Mouse (Mus musculus) heart, postnatal 0 days (tissue): ENCODE data around the gene Atp6v1a. TPM values are rescaled to one million over a fixed set of nuclear protein-coding genes. Genes with fewer than 3 reads are reported as not detected.

Experiments
- ATAC-seq: fragments of 200-750 bp; cut with Nextera tagmentation; 2 replicates; pipeline ENCODE4 v1.8.0; 2017; ENCODE audit warnings: low read depth, moderate number of reproducible peaks, moderate library complexity; ENCODE audit not compliant: insufficient read depth
- DNase-seq: peaks from one replicate; pipeline ENCODE4 v3.0.0-alpha.2; 2016; ENCODE audit warnings: low spot score
- H3K27ac ChIP-seq: fragments of 300-500 bp; sonication (generic); 2 replicates; pipeline ENCODE4 v1.5.1; 2014; ENCODE audit warnings: low read depth, mild to moderate bottlenecking
- H3K27me3 ChIP-seq: fragments of 300-500 bp; sonication (generic); 2 replicates; pipeline ENCODE4 v1.6.1; 2014; ENCODE audit warnings: low read length, mixed read lengths; ENCODE audit not compliant: control insufficient read depth, insufficient read depth
- H3K36me3 ChIP-seq: fragments of 300-500 bp; sonication (generic); replicated peaks from 2 replicates; pipeline ENCODE4 v1.6.1; 2014; ENCODE audit warnings: low read length, mixed read lengths; ENCODE audit not compliant: control insufficient read depth, insufficient read depth
- H3K4me1 ChIP-seq: fragments of 300-500 bp; sonication (generic); 2 replicates; pipeline ENCODE4 v1.6.1; 2014; ENCODE audit warnings: antibody characterized with exemption; ENCODE audit not compliant: control insufficient read depth, insufficient read depth
- H3K4me2 ChIP-seq: fragments of 300-500 bp; sonication (generic); 2 replicates; pipeline ENCODE4 v1.6.1; 2014; ENCODE audit warnings: low read depth, mild to moderate bottlenecking, low read length, moderate library complexity
- H3K4me3 ChIP-seq: fragments of 300-500 bp; sonication (generic); 2 replicates; pipeline ENCODE4 v1.5.1; 2014; ENCODE audit warnings: low read depth, low read length
- H3K9ac ChIP-seq: fragments of 300-500 bp; sonication (generic); replicated peaks from 2 replicates; pipeline ENCODE4 v1.6.1; 2014; ENCODE audit warnings: low read depth, low read length, mixed read lengths
- H3K9me3 ChIP-seq: fragments of 300-500 bp; sonication (generic); replicated peaks from 2 replicates; pipeline ENCODE4 v1.6.1; 2016; ENCODE audit warnings: low read length; ENCODE audit not compliant: control insufficient read depth
- CTCF ChIP-seq: IDR thresholded peaks from 2 replicates; pipeline ENCODE4 v1.5.1; 2016; ENCODE audit warnings: antibody characterized with exemption, control low read depth, low read depth
- EP300 ChIP-seq: IDR thresholded peaks from 2 replicates; pipeline ENCODE4 v1.6.1; 2016; ENCODE audit warnings: antibody characterized with exemption, low read depth
- WGBS: fragments of 180-500 bp; shearing (Covaris S2); extraction: QIAGEN DNeasy Blood & Tissue Kit; methylation state at CpG from one replicate; pipeline ENCODE4 v1.1.7; 2014; 5-methylcytosine and 5-hydroxymethylcytosine counted together
- polyA plus RNA-seq: library from polyadenylated mRNA; unstranded; fragments of >200 nt; fragmentation: Nextera tagmentation; extraction: Ambion mirVana; gene quantifications from 2 replicates; pipeline ENCODE4 v1.2.1, GENCODE M21; 2015
- total RNA-seq: library from RNA; depleted of rRNA; stranded (reverse); fragments of >200 nt; gene quantifications from 2 replicates; pipeline ENCODE4 v1.2.3, GENCODE M21; 2014; ENCODE audit warnings: low replicate concordance

The Atp6v1a gene
- total and polyA plus RNA-seq, 2 experiments from 2014 or later, result 22.3 to 39.4 TPM

- Histone ChIP-seq H3K9ac (no peak overlapping the region), H3K4me2 (no peak overlapping the region), H3K9me3 (no peaks in the 10 kb centered on the region), H3K27ac (no peak overlapping the region), H3K4me1 (peaks cover 16% of the 10 kb centered on the region), H3K36me3 (peaks cover 3% of the 10 kb centered on the region; the same call in 1 of the 2 replicates), H3K27me3 (no peaks in the 10 kb centered on the region), H3K4me3 (no peak overlapping the region)
- no peak for ATAC-seq
- no peak for DNase-seq
- TF ChIP-seq EP300, result no peak
- 72% methylated on average over 1 of the region's 1 CpGs for WGBS
Measured at GRCm38 (mm10) chr16:44178555-44178954, 39.0 kb upstream of the Atp6v1a start.

GRCm38 (mm10) chr16:44176511-44176910 is 37.0 kb upstream of the Atp6v1a start:
- TF ChIP-seq CTCF, result no peak
- H3K9ac ChIP-seq, result no peak overlapping the region
- ATAC-seq (no peak), DNase-seq (no peak)
- peaks cover 16% of the 10 kb centered on the region for H3K4me1 ChIP-seq
- H3K4me2 ChIP-seq, result no peak overlapping the region
- no peak overlapping the region for H3K27ac ChIP-seq
- H3K36me3 ChIP-seq, result peaks cover 3% of the 10 kb centered on the region; the same call in 1 of the 2 replicates
- H3K9me3 ChIP-seq, result no peaks in the 10 kb centered on the region
- no peaks in the 10 kb centered on the region for H3K27me3 ChIP-seq
- H3K4me3 ChIP-seq, result no peak overlapping the region
- 95% methylated on average over 2 of the region's 2 CpGs for WGBS

GRCm38 (mm10) chr16:44175001-44175400 is 35.5 kb upstream of the Atp6v1a start:
- TF ChIP-seq EP300, result no peak
- TF ChIP-seq CTCF, result no peak
- no peak overlapping the region for H3K4me2 ChIP-seq
- no peak for ATAC-seq

GRCm38 (mm10) chr16:44173966-44174530 is 34.5 kb upstream of the Atp6v1a start:
- 8% methylated on average over 7 of the region's 7 CpGs for WGBS
- H3K27ac ChIP-seq, result peak overlapping the region; percentile 95
- H3K36me3 ChIP-seq, result 0 out of 2 replicates have a peak, but pooled peaks cover 3% of the 10 kb centered on the region
- H3K4me2 ChIP-seq, result peak overlapping the region; percentile 58
- H3K9me3 ChIP-seq, result no peaks in the 10 kb centered on the region
- peaks cover 16% of the 10 kb centered on the region for H3K4me1 ChIP-seq
- no peaks in the 10 kb centered on the region for H3K27me3 ChIP-seq
- peak overlapping the region; percentile 89 for H3K9ac ChIP-seq
- no peak for DNase-seq
- TF ChIP-seq CTCF (no peak), EP300 (no peak)
- no peak for ATAC-seq
- peak overlapping the region; percentile 80 for H3K4me3 ChIP-seq

More at GRCm38 (mm10) chr16:44175001-44175400, 35.5 kb upstream of the Atp6v1a start:
- Histone ChIP-seq H3K4me1 (peaks cover 16% of the 10 kb centered on the region), H3K36me3 (0 out of 2 replicates have a peak, but pooled peaks cover 3% of the 10 kb centered on the region), H3K27me3 (no peaks in the 10 kb centered on the region), H3K9me3 (no peaks in the 10 kb centered on the region), H3K4me3 (no peak overlapping the region), H3K9ac (no peak overlapping the region), H3K27ac (no peak overlapping the region)
- 42% methylated on average over 1 of the region's 1 CpGs for WGBS
- DNase-seq, result no peak

GRCm38 (mm10) chr16:44173155-44173941 is 33.8 kb upstream of the Atp6v1a start, which contains the start of gene Usf3:
Gene Usf3 (plus strand): TSS chr16:44173246.
- Histone ChIP-seq H3K4me1 (peaks cover 18% of the 10 kb centered on the region), H3K36me3 (0 out of 2 replicates have a peak, but pooled peaks cover 1% of the 10 kb centered on the region), H3K27ac (peak within 1 kb of the TSS; percentile 95), H3K9me3 (no peaks in the 10 kb centered on the region), H3K9ac (peak within 1 kb of the TSS; percentile 89), H3K27me3 (no peaks in the 10 kb centered on the region), H3K4me3 (peak within 1 kb of the TSS; percentile 80), H3K4me2 (peak within 1 kb of the TSS; percentile 92)
- ATAC-seq (peak; percentile 50), DNase-seq (peak; percentile 18)
- WGBS, result under 1% methylated on average over 43 of the region's 77 CpGs
- TF ChIP-seq CTCF (no peak), EP300 (no peak)
